Mouse (Mus musculus): Measurements from ENCODE around the gene Gm20388. TPM values are rescaled to one million over a fixed set of nuclear protein-coding genes. Genes with fewer than 3 reads are reported as not detected.

Gm20388 gene
- polyA plus RNA-seq, 1 experiment from 2014 or later: not detected

DNA sequence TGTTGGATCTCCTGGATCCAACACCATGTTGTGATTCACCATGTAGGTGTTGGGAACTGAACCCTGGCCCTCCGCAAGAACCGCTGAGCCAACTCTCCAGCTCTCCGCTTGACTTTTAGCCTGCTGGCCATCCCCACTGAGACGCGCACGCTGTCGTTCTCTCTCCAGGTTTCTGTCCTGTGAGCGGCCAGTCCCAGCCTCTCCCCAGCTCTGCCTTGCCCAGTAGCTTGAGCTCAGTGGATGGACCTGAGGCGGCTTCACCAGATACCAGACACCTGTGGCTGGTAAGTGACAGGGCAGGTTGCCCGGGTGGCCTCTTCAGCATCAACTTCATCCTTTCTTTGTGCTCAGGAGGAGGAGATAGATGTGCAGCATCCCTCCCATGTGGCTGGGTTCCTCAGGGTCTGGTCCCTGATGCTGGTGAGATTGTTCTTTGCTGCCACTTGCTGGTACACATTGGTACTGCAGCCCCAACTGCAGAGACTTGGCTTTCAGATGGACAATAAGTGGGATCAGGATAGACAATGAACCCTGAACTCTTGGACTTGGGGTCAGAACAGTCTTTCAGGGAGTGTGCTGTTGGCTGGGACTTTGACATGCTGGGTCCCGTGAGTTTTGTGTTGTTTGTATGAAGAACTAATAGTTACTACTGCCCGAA is 3450.6 kb downstream of the Gm20388 start:
- H3K4me3 ChIP-seq: no peak overlapping the region
- no peaks in the 10 kb centered on the region for H3K4me1 ChIP-seq
- H3K9me3 ChIP-seq: no peaks in the 10 kb centered on the region
- H3K36me3 ChIP-seq: no peaks in the 10 kb centered on the region
- H3K27ac ChIP-seq: no peak overlapping the region
- WGBS: 38% methylated on average over 12 of the region's 12 CpGs
- H3K9ac ChIP-seq: no peak overlapping the region
- no peak for ATAC-seq (ENCODE audit: insufficient number of reproducible peaks, insufficient read depth, low FRiP score, low TSS enrichment)
- no peak overlapping the region for H3K4me2 ChIP-seq (replicated peaks)
- no peaks in the 10 kb centered on the region for H3K27me3 ChIP-seq

DNA sequence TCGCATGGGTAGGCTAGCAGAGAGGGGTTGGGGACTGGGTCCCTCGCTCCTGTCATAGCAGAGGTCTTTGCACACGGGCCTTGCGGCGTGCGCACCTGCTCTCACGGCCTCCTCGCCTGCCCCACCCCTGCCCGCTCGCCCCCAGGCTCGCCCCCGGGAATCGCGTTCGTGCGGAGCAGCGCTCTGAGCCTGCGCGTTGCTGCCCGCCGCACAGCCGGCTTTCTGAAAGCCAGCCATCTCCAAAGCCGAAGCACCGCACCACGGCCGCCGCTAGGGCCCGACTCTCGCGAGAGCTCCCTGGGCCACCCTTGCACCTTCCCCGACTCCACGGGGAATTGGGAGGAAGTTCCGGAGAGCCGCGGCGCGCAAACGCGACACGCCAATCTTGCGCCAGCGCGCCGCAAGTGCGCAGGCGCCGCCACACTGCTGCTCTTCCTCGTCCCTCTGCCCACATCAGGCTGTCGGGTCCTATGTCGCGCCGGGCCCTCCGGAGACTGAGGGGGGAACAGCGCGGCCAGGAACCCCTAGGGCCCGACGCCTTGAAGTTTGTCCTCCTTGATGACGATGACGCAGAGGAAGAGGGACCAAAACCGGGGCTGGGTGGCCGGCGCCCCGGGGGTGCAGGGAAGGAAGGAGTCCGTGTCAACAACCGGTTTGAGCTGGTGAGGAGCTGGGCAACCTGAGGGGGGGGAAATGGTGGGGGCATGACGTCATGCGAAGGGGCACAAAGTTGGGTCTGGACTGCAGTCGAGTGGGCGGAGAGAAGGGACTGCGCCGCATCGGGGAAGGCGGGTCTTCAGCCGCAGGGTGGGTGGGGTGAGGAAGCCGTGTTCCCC is 3463.0 kb downstream of the Gm20388 start, which contains the start of gene Tcf25:
Gene Tcf25, plus strand, starts transcription at position 351 of the 836 bp plus-strand sequence.
- Histone ChIP-seq H3K27ac (peak within 1 kb of the TSS; percentile 95), H3K4me1 (peaks cover 9% of the 10 kb centered on the region), H3K9me3 (no peaks in the 10 kb centered on the region), H3K27me3 (no peaks in the 10 kb centered on the region), H3K9ac (peak within 1 kb of the TSS; percentile 76), H3K4me2 (replicated peaks) (peak within 1 kb of the TSS; percentile 61), H3K36me3 (peaks cover 16% of the 10 kb centered on the region; the same call in 1 of the 2 replicates), H3K4me3 (peak within 1 kb of the TSS; percentile 77)
- ATAC-seq (ENCODE audit: insufficient number of reproducible peaks, insufficient read depth, low FRiP score, low TSS enrichment): peak; percentile 88
- WGBS: under 1% methylated on average over 75 of the region's 75 CpGs

DNA sequence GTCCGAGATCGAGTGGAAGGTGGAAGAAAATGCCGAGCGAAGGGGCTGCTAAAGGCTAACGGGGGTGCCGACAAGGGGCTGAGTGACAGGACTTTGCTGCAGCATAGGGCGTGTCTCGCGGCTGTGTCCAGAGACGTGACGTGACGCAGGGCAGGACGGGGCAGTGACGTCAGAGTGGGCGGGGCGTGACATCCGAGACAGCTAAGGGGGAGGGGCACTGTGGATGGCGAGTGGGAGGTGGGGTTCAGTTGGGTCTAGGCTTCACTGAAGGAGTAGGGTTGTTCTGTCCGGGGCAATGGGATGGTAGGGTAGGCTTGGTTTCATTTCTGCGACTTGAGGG is 3463.6 kb downstream of the Gm20388 start:
- Histone ChIP-seq H3K27ac (peak overlapping the region; percentile 95), H3K36me3 (peaks cover 16% of the 10 kb centered on the region; the same call in 1 of the 2 replicates), H3K4me1 (peaks cover 9% of the 10 kb centered on the region), H3K9me3 (no peaks in the 10 kb centered on the region), H3K4me2 (replicated peaks) (peak overlapping the region; percentile 61), H3K9ac (peak overlapping the region; percentile 76), H3K4me3 (peak overlapping the region; percentile 77), H3K27me3 (no peaks in the 10 kb centered on the region)
- WGBS: under 1% methylated on average over 20 of the region's 20 CpGs
- peak; percentile 62 for ATAC-seq (ENCODE audit: insufficient number of reproducible peaks, insufficient read depth, low FRiP score, low TSS enrichment)

DNA sequence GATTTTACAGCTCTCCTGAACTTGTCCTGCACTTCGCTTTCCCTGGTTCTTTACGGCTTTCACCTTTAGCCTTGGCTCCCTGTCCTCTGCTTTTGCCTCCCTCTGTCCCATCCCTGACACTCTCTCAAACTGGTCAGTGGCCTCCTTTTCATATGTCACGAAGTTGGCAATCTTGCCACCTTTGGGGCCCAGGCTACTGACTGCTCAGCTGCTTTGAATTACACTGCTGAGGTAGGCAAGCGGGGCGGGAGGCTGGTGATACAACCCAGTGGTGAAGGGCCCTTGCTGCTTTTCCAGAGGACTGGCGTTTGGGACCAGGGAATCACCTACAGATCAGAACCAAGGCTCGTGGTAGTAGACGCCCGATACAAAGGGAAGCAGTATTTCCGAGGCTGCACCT is 3465.1 kb downstream of the Gm20388 start:
- no peaks in the 10 kb centered on the region for H3K9me3 ChIP-seq
- H3K4me3 ChIP-seq: no peak overlapping the region
- no peak for ATAC-seq (ENCODE audit: insufficient number of reproducible peaks, insufficient read depth, low FRiP score, low TSS enrichment)
- peaks cover 9% of the 10 kb centered on the region for H3K4me1 ChIP-seq
- no peak overlapping the region for H3K9ac ChIP-seq
- no peaks in the 10 kb centered on the region for H3K27me3 ChIP-seq
- WGBS: 85% methylated on average over 10 of the region's 10 CpGs
- H3K4me2 ChIP-seq (replicated peaks): no peak overlapping the region
- H3K27ac ChIP-seq: no peak overlapping the region
- peaks cover 19% of the 10 kb centered on the region; the same call in 1 of the 2 replicates for H3K36me3 ChIP-seq

DNA sequence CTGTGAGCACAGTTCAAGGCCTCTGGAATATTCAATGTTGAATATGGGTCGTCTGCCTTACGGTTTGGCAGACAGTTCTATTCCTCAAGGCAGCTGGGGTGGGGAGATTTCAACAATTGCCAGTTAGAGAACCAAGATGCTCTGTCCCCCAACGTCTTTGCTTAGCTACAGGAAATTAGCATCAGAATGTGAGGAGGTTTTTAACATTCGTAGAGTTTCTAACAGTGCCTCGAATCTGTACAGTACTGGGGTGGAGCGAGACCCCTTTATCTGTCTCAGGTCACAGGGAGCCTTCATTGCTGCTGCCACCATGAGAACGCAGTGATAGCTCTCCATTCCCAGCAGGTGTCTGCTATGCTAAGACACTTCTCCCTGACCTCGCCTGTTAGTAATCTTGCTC is 3465.5 kb downstream of the Gm20388 start:
- ATAC-seq (ENCODE audit: insufficient number of reproducible peaks, insufficient read depth, low FRiP score, low TSS enrichment): no peak
- H3K9me3 ChIP-seq: no peaks in the 10 kb centered on the region
- H3K27ac ChIP-seq: no peak overlapping the region
- no peaks in the 10 kb centered on the region for H3K27me3 ChIP-seq
- H3K4me1 ChIP-seq: peaks cover 9% of the 10 kb centered on the region
- no peak overlapping the region for H3K4me3 ChIP-seq
- no peak overlapping the region for H3K4me2 ChIP-seq (replicated peaks)
- WGBS: 77% methylated on average over 8 of the region's 8 CpGs
- peaks cover 23% of the 10 kb centered on the region; the same call in 1 of the 2 replicates for H3K36me3 ChIP-seq
- H3K9ac ChIP-seq: no peak overlapping the region

DNA sequence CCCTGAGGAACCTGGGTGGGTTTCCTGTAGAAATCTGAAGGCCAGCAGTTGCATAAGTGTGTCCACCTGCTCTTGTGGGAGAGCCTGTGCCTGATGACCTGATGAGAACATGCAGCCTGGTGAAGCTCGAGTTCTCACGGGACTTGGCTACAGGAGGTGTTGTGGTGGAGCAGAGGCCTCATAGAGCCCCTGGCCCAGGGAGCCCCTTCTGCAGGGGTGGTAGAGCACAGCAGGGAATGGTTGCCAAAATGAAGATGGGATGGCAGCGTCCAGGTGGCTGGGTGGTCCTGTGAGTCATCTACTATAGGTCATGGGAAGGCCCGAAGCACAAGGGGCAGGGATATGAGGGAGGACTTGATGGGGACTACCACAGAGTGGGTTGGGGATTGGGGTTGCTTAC is 3471.1 kb downstream of the Gm20388 start:
- H3K4me2 ChIP-seq (replicated peaks): no peak overlapping the region
- H3K27me3 ChIP-seq: no peaks in the 10 kb centered on the region
- H3K4me3 ChIP-seq: no peak overlapping the region
- no peak overlapping the region for H3K9ac ChIP-seq
- no peak overlapping the region for H3K27ac ChIP-seq
- no peak for ATAC-seq (ENCODE audit: insufficient number of reproducible peaks, insufficient read depth, low FRiP score, low TSS enrichment)
- no peaks in the 10 kb centered on the region for H3K9me3 ChIP-seq
- peaks cover 70% of the 10 kb centered on the region for H3K36me3 ChIP-seq
- WGBS: 89% methylated on average over 4 of the region's 4 CpGs
- H3K4me1 ChIP-seq: no peaks in the 10 kb centered on the region

DNA sequence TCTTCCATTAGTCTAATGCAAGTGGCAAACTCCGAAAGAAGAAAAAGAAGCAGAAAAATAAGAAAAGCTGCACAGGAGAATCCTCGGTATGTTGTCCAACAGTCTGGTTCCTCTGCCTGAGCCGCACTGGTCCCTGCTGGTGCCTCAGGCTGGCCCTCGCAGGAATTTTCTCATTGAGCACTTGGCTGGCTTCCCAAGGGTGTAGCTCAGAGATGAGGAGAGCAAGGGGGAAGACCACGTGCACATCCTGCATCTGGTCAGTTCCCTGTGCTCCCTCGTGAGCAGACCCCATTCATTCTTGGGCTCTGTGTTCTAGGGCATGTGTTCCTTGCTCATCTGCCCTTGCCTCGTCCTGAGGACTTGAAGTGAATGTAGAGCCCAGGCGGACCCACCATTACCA is 3471.9 kb downstream of the Gm20388 start:
- WGBS: 93% methylated on average over 8 of the region's 8 CpGs

DNA sequence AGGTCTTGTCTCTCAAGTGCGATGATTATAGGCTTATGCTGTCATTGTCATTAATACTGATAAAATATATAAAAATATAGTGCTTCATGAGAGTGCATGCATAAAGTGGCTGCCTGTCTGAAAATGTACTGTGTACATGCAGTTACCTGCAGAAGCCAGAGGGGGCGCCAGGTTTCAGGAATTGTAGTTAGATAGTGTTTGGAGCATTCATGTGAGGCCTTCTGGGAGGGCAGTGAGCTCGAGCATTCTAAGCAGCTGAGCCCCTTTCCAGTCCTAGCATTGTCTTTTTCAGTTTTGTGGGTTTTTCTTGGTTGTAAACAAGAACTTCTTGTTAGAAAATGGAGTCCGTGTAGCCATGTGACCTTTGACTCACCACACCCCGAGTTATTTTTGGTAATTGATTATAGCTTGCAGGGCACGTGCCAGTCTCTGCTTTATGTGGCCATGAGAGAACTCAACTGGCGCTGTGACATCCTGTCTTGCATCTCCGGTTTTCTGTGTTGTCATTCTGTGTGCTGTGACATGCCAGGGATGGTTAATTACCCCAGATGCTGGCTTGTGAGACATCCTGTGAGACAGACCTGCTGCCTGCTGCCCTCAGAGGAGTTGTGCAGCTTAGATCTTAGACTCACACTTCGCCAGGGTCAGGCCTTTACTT is 3474.4 kb downstream of the Gm20388 start:
- Histone ChIP-seq H3K4me1 (no peaks in the 10 kb centered on the region), H3K4me3 (no peak overlapping the region), H3K36me3 (peaks cover 90% of the 10 kb centered on the region), H3K9ac (no peak overlapping the region), H3K4me2 (replicated peaks) (no peak overlapping the region), H3K27me3 (no peaks in the 10 kb centered on the region), H3K9me3 (no peaks in the 10 kb centered on the region), H3K27ac (no peak overlapping the region)
- 71% methylated on average over 9 of the region's 9 CpGs for WGBS
- no peak for ATAC-seq (ENCODE audit: insufficient number of reproducible peaks, insufficient read depth, low FRiP score, low TSS enrichment)

More for the DNA sequence above, 3471.9 kb downstream of the Gm20388 start:
- peaks cover 73% of the 10 kb centered on the region for H3K36me3 ChIP-seq
- no peaks in the 10 kb centered on the region for H3K9me3 ChIP-seq
- no peaks in the 10 kb centered on the region for H3K4me1 ChIP-seq
- ATAC-seq (ENCODE audit: insufficient number of reproducible peaks, insufficient read depth, low FRiP score, low TSS enrichment): no peak
- no peak overlapping the region for H3K27ac ChIP-seq
- no peak overlapping the region for H3K4me2 ChIP-seq (replicated peaks)
- no peaks in the 10 kb centered on the region for H3K27me3 ChIP-seq
- H3K9ac ChIP-seq: no peak overlapping the region
- no peak overlapping the region for H3K4me3 ChIP-seq

DNA sequence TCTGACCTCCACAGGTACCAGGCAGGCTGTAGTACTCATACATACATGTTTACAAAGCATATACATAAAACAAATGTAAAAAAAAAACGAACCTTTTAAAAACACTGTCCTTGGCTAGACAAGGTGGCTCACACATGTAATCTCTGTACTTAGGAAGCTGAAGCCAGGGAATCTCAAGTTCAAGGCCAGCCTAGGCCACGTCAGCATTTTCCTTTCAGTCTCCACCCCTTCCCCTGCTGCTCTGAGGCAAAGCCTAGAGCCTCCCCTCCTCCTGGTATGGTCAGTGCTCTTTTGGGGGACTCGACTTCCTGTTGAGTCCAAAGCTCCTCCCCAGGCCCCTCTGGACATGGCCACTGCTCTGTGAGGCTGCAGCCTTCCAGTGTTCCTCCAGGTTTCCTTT is 3476.4 kb downstream of the Gm20388 start:
- ATAC-seq (ENCODE audit: insufficient number of reproducible peaks, insufficient read depth, low FRiP score, low TSS enrichment): no peak
- no peaks in the 10 kb centered on the region for H3K4me1 ChIP-seq
- no peak overlapping the region for H3K27ac ChIP-seq
- H3K9me3 ChIP-seq: no peaks in the 10 kb centered on the region
- H3K27me3 ChIP-seq: no peaks in the 10 kb centered on the region
- no peak overlapping the region for H3K9ac ChIP-seq
- H3K36me3 ChIP-seq: peaks cover 97% of the 10 kb centered on the region
- H3K4me2 ChIP-seq (replicated peaks): no peak overlapping the region
- no peak overlapping the region for H3K4me3 ChIP-seq
- WGBS: 72% methylated on average over 3 of the region's 3 CpGs

DNA sequence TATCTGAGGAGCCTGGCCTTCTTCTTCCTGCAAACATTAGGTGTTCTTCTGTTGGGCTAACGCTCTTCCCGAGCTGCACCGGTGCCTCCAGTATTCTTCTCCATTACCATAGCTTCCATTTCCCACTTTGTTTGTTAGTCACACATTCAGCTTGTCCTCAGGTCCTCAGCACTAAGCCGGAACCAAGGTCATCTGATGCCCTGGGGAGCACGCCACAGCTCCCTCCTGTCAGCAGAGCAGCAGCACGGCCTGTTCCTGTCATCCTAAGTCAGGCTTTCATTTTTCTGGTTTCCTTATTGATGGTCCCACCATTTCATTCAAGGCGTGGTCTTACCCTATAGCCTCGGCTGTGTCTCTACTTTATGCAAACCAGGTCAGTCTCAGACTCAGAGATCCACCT is 3477.2 kb downstream of the Gm20388 start:
- WGBS: 91% methylated on average over 8 of the region's 8 CpGs
- no peak overlapping the region for H3K4me2 ChIP-seq (replicated peaks)
- no peak for ATAC-seq (ENCODE audit: insufficient number of reproducible peaks, insufficient read depth, low FRiP score, low TSS enrichment)
- peaks cover 96% of the 10 kb centered on the region for H3K36me3 ChIP-seq
- H3K27me3 ChIP-seq: no peaks in the 10 kb centered on the region
- H3K27ac ChIP-seq: no peak overlapping the region
- H3K4me1 ChIP-seq: no peaks in the 10 kb centered on the region
- H3K9ac ChIP-seq: no peak overlapping the region
- H3K4me3 ChIP-seq: no peak overlapping the region
- H3K9me3 ChIP-seq: no peaks in the 10 kb centered on the region

DNA sequence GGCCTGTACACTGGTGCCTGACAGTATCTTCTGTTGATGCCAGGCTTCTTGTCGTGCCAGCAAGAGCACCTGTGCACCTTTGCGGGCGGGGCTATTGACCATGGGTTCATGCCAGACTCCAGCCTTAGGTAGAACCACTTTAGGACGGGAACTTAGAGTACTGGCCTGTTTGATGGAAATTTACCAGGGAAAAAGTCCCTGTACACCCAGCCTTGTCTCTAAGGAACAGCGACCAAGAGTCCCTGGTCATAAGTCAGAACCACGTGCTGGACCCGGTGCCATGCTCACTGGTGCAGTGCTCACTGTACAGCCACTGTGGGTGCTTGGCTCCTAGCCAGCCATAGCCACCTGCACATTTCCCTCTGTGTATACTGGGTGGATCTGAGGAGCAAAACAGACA is 3478.4 kb downstream of the Gm20388 start:
- ATAC-seq (ENCODE audit: insufficient number of reproducible peaks, insufficient read depth, low FRiP score, low TSS enrichment): no peak
- no peak overlapping the region for H3K27ac ChIP-seq
- no peak overlapping the region for H3K4me2 ChIP-seq (replicated peaks)
- H3K9ac ChIP-seq: no peak overlapping the region
- no peak overlapping the region for H3K4me3 ChIP-seq
- H3K36me3 ChIP-seq: peaks cover 96% of the 10 kb centered on the region
- H3K9me3 ChIP-seq: no peaks in the 10 kb centered on the region
- no peaks in the 10 kb centered on the region for H3K4me1 ChIP-seq
- WGBS: 95% methylated on average over 7 of the region's 7 CpGs
- H3K27me3 ChIP-seq: no peaks in the 10 kb centered on the region
